Mouse (Mus musculus) frontal cortex, adult (tissue): ENCODE measurements around the gene Tex26.

Experiments
- ATAC-seq: cut with Nextera tagmentation; 2 replicates; pipeline ENCODE4 v1.9.2; 2017; ENCODE audit warnings: mild to moderate bottlenecking, moderate library complexity, mixed read lengths; ENCODE audit not compliant: low TSS enrichment

Gene Tex26

DNA sequence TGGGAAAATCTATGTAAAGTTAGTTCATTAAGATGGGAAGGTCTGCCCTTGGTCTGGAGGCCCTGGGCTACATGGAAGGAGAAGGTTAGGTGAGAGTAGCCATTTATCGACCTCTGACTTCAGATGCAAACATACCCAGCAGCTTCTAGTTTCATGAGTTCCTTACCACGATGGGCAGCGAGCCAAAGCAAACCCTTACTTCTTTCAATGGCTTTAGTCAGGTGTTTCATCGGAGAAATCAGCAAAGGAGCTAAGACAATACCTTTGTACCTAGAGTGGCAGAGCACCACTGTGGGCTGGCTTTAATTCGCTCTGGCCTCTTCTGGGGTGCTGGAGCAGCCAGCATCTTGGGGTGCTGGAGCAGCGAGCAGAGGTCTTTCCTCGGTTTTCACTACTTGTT is 5.8 kb upstream of the Tex26 start:
- no peak for ATAC-seq

DNA sequence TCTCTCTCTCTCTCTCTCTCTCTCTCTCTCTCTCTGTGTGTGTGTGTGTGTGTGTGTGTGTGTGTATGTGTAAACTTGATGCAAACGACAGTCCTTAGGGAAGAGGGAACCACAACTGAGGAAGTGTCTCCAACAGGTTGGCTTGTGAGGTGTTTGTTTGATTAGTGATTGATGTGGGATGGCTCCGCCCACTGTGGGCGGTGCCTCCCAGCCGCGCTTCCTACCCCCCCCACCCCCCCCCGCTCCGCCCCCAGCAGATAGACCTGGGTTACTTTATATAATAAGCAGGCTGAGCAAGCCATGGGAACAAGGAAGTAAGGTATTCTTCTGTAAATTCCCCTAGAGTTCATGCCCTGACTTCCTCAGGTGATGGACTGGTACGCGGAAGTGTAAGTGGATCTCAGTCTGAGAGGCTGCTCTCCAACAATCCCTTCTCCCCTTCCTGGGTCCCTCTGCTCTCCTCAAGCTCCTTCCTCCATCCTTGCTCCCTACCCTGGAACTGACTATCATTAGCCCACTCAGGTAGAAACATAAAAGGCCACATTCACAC is 5.2 kb upstream of the Tex26 start:
- ATAC-seq, result no peak

DNA sequence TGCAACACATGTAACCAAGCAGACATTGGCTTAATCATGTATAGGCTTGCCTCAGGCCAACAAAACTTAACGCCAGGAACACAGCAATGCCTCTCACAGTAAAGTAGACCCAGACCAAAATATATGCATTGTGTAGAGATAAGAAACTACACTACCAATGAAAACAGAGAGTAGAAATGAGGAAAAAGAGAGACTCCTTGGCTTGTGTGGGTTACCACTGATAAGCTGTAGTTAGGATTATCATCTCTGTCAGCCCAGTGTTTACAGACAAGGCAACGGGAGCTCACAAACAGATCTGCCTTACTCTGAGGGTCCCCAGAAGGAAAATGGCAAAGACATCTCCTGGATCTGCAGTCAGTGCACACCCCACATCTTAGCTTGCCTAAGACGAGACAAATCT is 2.9 kb upstream of the Tex26 start:
- no peak for ATAC-seq

DNA sequence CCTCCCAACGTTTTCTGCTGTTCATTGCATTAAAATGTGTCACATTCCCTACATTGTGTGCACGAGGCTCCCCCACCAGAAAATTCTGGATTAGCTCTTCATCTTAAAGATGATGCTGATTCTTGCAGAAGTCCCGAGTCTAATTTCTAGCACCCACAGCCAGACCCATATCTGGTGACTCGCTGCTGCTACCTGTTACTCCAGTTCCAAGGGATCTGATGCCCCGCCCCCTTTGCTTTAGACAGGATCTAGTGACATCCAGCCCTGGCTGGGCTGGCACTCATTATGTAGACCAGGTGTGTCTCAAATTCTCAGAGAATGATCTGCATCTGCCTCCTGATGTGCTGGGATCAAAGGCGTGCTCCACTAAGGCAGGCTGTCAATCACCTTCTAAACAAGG is 2.3 kb upstream of the Tex26 start:
- ATAC-seq, result no peak

DNA sequence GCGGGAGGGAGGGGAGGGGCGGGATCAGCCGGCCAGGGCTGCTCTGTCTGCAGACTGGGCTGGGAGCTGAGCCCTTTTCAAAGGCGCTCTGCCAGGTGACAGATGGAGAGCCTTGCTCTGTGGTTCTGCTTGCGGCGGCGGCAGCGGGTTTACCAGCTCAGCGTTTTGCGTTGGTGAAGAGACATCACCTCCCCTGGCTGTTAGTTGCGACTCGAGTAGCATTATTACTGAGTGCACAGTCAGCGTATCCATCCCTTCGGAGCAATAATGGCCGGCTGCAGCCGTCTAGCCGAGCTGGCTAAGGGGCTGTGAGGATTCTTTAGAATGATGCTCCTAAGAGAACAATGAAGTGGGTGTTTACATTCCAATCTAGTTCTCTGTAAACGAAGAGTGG is 717 bp downstream of the Tex26 start:
- ATAC-seq, result peak; percentile 58

DNA sequence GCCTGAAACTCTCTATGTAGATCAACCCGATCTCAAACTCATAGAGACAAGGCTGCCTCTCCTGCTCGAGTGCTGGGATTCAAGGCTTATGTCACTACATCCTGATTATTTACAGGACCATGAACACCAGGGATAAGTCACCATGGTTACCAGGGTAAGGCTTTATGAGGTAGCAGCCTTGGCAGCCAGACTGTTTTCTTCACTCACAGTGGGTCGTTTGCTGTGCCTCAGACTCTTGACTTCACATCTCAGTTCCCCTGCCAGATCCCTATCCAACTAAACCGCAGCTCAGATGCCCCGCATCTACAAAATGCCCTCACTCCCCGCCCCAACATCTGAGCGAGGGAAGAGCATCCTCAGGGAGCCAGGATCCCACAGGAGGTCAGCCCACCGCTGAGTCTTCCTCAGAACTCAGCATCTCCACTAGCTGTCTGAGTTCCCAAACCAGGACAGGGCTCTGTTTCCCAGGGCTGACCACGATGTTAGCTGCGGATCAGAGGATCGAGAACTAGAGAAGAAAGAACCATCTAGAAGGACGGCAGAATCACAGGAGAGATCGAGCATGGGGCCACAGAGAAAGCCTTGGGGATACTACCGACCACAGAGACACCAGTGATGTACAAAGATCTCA is 2.3 kb downstream of the Tex26 start:
- 0 out of 2 replicates have a peak, but pooled peaks have one; percentile 18 for ATAC-seq

DNA sequence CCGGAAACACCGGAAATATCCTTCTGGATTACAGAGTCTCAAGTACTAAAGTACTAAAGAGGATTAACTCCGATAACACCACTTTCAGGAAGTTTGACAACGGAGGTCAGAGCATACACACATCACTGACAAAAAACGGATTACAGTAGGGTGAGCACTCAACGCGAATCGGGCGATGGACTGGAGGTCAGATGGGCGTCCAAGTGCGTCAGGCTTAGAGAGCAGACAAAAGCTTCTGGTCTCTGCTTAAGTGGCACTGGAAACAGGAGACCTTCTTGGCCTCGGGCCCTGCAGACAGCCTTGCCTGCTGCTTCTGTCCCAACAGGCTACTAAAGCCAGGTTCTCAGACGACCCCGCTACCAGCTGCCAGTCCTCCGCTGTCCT is 2.8 kb downstream of the Tex26 start:
- no peak for ATAC-seq

DNA sequence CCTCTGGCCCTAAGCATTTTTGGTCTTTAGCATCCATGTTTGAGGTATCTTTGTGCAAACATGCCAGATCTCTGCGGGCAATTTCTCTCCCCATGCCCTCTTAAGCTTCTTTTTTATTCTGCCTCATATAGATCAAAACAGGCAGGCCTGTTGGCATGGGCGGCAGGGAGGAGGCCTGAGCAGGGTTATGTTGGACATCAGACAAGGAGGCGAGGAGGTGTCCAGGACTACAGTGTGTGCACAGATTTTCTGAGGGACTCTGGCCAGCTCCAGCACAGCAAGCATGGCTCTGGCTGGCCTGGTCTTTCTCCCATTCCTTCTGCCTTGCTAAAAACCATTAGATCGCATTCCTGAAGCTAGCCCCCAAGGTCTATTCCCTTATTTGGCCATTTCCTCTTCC is 5.0 kb downstream of the Tex26 start:
- ATAC-seq, result no peak

DNA sequence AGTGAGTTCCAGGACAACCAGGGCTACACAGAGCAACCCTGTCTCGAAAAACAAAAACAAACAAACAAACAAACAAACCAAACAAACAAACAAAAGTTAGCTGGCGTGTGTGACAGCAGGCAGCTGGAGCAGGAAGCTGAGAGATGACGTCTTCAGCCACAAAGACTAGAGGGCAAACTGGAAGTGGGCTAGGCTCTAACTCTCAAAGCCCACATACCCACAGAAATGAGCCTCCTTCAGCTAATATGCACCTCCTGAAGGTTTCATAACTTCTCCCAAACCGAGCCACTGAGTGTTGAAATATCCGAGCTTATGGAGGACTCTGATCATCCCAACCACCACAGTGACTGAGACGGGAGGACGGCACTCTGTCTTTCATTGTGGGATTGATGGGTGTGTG is 7.0 kb downstream of the Tex26 start:
- no peak for ATAC-seq

DNA sequence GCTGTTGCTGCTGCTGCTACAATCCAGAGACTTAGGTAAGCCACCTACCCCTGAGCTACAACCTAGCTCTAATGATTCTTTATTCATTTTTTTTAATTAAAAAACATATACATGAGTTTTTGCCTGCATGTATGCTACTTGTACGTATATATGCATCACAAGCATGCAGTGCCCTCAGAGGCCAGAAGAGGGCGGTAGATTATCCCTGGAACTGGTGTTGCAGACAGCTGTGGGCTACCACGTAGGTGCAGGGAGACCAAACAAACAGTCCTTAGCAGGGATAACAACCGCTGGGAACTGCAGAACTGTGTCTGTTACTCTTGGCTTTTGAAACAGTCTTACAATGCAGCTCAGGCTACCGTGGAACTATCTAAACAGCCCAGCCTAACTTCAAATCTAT is 8.3 kb downstream of the Tex26 start:
- no peak for ATAC-seq

DNA sequence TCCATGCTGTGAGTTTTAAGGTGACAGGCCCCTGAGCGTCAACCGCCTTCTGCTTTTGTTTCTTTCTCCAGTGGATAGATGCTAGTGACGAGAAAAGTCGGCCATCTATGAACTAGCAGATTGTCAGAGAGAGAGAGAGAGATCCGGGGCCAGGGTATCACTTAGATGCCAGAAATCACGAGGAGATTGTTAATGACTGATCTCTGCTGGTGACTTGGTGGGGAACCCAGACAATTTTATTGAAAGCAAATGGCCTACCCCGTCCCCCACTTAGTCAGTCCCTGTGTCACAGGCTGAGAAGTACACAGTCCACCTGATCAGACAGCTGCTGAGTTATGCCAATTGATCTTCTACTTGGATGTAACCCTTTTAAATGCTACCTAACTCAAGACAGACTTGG is 9.9 kb downstream of the Tex26 start:
- no peak for ATAC-seq

DNA sequence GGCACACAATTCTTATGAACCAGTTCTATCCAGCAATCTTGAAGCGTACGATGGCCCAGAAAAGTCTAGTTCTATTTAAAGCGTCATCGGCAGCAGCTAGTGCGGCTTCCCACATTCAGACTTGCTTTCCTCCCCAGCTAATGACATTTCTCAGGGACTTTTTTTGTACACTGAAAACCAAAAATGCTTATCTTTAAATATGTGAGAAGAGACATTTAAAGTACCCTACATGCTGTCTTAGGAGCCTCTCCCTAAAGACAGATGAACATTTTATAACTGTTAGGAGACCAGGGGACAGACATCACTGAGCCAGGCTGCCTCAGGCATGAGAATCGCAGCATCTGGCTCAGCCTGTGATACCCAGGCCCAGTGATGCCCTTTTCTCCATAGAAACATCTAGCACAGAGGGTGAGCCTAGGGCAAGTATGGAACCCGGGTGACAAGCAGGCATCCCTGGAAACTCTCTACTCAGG is 11.8 kb downstream of the Tex26 start:
- peak; percentile 93 for ATAC-seq

DNA sequence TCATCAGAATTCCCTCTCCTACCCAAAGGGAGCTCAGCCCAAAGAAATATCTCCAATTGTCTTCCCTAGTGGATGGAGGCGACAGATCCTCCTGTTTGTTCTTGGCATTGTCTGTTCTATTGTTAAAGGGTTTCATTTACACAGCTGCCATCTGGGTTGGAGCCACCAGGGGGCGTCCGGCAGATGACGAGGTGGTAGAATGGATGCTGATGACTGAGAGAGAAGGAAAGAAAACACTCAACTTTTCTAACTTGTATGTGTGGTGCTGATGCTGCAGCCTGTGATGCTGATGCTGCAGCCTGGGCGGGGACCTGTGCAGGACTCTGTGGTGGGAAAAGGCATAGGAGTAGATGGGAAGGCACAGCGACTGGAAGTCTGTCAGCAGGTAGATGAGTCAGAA is 14.8 kb downstream of the Tex26 start:
- 0 out of 2 replicates have a peak, but pooled peaks have one; percentile 29 for ATAC-seq

DNA sequence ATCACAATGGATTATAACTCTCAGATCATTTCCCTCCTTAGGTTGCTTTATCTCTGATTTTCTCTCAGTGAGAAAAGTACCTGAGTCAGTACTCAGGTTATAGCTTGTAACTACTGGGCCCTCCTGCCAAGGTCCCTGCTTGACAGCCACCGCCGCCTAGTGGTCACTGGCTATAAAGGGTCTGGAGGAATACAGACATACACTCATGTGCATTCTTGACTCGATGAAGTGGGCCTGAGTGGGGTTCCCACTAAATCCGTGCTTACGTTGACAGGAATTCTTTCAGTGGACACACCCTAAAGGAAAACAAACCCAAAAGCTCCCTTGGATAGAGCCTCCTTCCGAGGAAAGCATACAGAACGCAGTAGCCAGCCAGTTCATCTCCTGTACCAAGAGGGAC is 17.1 kb downstream of the Tex26 start:
- ATAC-seq, result no peak

DNA sequence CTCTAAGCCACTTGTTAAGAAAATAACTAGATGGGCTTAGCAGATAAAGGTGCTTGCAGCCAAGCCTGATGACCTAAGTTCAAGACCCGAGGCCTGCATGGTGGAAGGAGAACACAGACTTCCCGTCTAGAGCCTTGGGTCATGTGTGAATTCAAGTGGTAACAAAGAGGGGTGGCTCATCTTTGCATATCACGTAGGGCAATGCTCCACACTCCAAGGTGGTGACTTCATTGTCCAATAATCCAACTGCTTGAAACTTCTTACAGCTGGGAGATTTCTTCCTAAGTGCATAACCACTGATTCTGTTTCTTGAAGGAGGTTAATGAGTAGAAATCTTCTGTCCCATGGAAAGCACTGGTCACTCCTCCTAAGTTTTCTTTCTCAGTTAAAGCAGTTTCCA is 22.6 kb downstream of the Tex26 start:
- no peak for ATAC-seq

DNA sequence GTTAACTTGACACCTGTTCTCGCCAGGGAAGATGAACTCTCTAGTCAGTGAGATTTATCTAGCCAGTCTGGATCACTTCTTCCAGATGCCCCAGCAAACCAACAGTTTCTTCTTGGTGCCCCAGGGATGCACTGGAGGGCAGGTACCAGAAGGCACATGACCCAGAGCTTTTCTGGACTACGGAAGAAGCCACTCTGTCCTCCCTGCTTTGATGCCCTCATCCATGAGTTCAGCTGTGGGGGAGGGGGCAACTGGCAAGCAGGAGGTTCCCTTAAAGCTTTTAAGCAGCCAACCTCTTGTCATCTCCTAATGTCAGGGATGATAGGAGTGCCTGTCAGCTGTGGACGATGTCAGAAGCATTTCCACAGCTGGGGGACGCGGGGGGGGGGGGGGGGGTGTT is 25.8 kb downstream of the Tex26 start:
- no peak for ATAC-seq

DNA sequence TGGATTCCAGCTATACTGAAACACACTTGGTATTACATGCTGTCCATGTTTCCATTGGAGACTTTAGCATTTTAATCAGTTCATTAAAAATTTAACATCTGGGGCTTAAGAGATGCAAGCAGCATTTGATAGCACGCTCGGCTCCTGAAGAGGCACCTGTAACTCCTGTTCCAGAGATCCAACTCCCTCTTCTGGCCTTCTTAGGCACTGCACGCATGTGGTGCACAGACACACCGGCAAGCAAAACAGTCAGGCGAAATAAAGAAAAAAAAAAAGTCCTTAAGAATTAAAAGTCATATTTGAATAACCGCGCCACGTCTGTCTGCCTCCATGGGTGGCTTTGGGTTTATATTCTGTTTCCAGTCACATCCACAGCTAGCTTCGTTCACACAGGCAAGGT is 34.7 kb downstream of the Tex26 start:
- ATAC-seq, result no peak

DNA sequence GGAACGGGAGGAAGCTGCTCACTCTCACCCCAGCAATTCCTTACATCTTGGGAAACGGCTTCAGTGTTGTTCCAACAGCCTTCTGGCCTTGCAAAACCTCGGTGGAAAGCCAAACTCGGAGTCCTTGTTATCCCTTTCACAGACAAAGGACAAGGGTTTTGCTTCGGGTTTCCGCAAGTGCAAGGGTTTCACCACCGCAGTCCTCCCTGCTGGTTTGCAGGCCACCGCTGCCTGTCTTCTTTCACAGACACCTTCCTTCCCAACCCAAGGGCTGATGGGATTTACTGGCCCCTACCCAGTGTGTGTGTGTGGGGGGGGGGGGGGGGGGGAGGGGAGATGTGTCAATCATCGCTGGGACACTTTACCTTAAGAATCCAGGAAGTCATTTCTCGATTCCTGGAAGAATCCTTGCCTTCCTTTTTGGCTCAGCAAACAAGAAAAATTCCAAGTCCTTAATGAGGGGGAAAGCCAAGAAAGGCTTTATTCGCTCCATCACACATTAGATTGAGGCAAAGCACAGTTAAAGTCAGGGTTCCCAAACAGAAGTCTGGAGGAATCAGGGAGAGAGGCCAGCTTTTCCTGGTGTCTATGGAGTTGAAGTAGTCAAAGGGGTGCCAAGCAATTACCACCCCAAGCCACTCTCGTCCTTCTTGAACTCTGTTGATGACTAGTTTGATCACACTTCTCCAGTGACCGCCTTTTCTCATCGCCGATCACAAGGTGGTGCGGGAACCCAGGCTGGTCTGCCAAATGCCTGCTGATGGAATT is 35.4 kb downstream of the Tex26 start:
- no peak for ATAC-seq

DNA sequence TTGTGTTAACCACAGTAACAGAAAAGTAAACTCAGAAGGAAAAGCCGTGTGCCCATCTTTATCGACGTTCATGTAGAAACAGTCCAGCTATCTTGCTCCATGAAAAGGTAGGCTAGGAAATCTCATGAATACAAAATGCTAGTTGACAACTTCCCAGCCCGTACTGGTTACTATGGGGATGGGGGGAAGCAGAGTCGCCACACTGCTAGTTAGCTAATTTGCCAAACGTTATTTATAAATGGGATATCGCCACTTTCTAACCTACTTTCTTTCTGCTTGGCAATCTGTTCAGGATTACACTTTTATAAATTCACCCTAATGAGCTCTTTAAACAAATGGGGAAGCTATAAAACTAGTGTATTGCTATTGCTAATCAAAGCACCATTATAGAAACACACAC is 42.5 kb downstream of the Tex26 start:
- no peak for ATAC-seq

DNA sequence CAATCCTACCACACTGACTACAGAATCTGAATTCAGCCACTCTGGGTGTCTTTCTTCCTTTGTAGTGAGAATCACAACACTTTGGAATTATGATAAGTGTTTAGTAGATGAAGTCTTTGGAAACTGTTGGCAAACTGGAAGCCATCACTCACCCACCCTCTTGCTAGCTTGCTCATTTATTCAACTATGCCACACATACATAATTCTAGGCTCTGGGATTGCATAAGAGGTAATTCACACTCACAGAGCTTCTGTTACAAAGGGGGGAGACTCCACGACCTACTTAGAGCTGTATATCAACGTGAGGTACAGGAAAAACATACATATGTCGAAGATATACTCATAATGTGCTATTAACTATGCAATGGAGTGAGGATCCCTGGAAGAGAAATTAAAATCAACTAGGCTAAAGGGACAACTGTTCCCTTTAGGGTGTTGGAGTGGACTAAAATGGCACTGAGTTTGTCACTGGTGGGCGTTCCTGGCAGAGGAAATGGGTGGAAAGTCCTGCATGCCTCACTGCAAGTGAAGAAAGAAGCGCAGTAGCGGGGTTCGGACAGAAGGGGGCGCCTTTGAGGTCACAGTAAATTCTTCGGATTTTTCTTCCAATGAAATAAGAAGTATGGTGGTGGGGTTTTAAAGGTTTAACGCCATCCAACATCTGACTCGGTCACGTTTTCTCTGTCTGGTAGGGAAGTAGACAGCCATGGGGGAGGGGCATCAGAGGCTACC is 44.0 kb downstream of the Tex26 start:
- ATAC-seq, result peak; percentile 93

DNA sequence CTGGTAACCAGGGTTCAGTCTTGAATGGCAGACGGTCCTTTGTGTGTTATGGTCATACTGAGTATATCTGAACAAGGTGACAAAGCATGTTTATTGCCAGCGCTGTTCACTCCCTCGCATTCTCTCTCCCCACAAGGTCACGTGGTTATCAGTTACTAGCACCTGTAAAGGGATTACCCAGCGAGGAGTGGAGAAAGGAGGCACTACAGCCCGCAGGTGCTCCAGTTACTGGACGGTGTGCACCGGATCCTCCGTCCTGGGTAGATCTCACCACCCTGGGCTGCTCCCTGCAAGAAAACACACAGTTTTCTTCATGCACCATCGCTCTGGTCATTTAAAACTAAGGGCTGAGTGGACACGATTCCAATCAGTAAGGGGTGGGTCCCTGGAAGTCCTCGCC is 44.8 kb downstream of the Tex26 start:
- no peak for ATAC-seq

DNA sequence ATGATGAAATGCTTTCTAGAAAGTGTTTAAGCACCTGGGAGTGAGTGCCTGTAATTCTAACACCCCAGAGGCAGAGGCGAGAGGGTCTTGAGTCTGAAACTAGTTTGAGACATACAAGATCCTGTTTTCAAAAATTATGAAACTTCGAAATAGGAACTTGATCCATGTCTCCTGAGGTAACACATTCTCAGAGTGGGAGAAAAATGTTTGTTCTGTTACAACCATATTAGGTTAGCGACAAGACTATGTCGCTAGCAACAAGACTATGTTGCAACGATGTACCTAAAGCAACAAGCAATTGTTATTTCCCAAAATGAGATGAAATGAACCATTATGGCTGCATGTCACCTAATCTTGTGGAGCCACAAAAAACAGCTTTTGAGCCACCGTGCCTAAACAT is 46.0 kb downstream of the Tex26 start:
- no peak for ATAC-seq
